Mouse (Mus musculus): Measurements from ENCODE around the gene Zfp60.

The Zfp60 gene

GRCm38 (mm10) chr7:27731281-27731883 is at the start of gene Zfp60:
Gene Zfp60 (plus strand): TSS chr7:27731389.
- peak; percentile 33 for DNase-seq (ENCODE audit: extremely low read depth, low read depth, low spot score)

DNA sequence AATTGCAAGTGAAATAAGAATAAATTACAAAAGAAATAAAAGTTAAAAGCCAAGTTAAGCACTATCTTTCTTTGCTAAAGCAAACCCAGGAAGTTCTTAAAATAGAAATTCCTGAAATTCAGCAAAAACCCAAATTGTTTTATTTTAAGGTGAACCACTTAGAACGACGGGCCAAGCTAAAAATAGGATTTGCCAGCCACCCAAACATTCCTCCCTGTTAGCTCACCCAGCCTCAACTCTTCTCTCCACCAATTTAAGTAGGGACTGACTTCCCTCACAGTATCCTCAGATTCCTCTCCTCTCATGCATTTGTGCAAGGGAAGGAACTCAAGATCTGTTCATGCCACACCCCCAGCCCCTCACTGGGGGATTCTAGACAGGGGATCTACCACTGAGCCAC is 48.0 kb upstream of the Zfp60 start:
- no peak for DNase-seq (ENCODE audit: extremely low read depth, low read depth, low spot score)

DNA sequence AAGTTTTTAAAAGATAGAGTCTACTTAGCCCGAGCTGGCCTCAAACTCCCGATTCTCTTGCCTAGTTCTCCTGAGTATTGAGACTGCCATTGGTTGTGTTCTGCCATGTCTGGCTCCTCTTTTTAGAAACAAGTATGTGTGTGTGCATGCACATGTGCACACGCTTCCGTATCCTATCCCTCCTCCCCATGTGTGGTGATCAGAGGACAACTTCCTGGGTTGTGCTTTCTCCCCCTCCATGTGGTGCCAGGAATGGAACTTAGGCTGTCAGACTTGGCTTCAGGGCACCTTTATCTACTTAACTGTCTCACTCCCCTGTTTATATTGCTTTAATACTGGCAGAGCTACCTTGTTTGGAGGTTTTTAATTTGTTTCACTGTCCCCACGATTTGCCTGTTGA is 46.0 kb upstream of the Zfp60 start:
- DNase-seq (ENCODE audit: extremely low read depth, low read depth, low spot score): no peak

DNA sequence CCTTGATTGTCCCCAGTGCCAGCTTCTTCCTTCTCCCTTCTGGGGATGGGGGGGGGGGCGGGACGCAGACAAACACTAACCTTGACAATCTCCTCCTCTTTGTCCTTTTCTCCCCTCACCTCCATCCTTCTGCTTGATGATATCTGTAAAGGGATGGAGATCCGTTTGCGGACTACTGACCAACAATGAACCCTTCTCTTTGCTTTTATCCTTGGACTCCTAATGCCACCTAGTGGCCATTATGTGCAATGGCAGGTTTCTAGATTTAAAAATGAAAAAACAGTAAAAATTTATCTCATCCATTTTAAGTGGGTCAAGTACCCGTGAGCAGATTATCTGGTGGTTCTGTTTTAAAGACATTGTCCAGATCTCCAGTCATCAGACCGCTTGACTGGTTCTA is 45.5 kb upstream of the Zfp60 start:
- no peak for DNase-seq (ENCODE audit: extremely low read depth, low read depth, low spot score)

GRCm38 (mm10) chr7:27687043-27687442 is 44.1 kb upstream of the Zfp60 start:
- DNase-seq (ENCODE audit: extremely low read depth, low read depth, low spot score): no peak

- no peak for DNase-seq (ENCODE audit: extremely low read depth, low read depth, low spot score)
These were observed 43.4 kb upstream of the Zfp60 start for GRCm38 (mm10) chr7:27687836-27688235.

GRCm38 (mm10) chr7:27688246-27688788 is 42.9 kb upstream of the Zfp60 start:
- no peak for DNase-seq (ENCODE audit: extremely low read depth, low read depth, low spot score)

GRCm38 (mm10) chr7:27688815-27689612 is 42.2 kb upstream of the Zfp60 start, which contains the start of gene Zfp607b:
Gene Zfp607b (plus strand): TSS chr7:27689340.
- DNase-seq (ENCODE audit: extremely low read depth, low read depth, low spot score): peak; percentile 95

DNA sequence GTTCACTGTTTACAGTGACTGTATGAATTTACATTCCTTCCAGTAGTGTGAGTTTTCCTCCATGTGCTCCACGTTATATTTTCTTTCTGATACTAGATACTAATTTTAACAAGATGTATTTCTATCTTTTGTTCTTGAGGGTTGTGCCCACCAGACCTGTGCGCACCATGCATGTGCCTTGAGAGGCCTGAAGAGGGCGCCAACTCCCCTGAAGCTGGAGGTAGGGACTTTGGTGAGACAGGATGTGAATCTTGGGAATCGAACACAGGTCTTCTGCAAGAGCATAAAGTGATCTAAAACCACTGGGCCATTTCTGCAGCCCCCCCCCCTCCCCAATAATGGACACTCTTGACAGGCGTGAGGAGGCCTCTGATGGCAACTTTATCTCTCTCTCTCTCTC is 40.1 kb upstream of the Zfp60 start:
- no peak for DNase-seq (ENCODE audit: extremely low read depth, low read depth, low spot score)

GRCm38 (mm10) chr7:27696711-27697110 is 34.5 kb upstream of the Zfp60 start:
- no peak for DNase-seq (ENCODE audit: extremely low read depth, low read depth, low spot score)

DNA sequence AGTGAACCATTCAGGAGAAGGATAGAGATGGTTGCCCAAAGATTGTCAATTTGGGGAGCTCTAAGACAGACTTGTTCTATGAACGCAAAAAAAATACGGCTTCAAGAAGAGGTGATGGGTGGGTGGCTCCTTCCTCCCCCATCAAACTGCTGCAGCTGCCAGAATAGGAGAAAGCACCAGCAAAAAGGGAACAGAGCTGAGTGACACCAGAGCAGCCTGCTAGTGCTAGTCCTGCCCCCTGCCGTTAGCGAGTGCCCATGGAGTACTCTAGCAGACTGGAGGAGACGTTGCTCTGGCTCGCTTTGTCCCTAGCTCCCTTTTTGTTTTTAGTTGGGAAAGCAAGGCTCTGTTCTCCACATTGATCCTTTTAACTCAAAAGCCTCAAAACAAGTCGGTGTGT is 20.8 kb upstream of the Zfp60 start:
- DNase-seq (ENCODE audit: extremely low read depth, low read depth, low spot score): no peak

DNA sequence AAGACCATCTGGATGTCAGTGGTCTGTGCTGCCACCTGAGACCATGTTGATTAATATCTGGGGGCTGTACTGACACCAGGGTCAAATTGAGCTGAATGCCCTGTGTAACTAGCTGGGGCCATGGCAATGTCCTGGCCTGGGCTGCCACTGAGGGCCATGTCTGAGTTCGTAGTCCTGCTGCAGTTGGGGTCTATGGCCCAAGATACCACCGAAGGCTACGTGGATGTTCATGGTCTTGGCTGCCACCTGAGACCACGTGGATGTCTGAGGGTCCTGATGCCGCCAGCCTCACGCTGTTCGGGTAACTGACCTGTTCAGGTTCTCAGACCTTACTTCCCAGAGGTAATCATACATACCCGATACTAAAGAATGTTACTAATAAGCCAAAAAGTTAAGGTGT is 9.2 kb upstream of the Zfp60 start:
- no peak for DNase-seq (ENCODE audit: extremely low read depth, low read depth, low spot score)

GRCm38 (mm10) chr7:27725566-27726538 is 5.3 kb upstream of the Zfp60 start:
- no peak for DNase-seq (ENCODE audit: extremely low read depth, low read depth, low spot score)

- DNase-seq (ENCODE audit: extremely low read depth, low read depth, low spot score): no peak
These were observed 3.7 kb upstream of the Zfp60 start for GRCm38 (mm10) chr7:27727471-27727870.

DNA sequence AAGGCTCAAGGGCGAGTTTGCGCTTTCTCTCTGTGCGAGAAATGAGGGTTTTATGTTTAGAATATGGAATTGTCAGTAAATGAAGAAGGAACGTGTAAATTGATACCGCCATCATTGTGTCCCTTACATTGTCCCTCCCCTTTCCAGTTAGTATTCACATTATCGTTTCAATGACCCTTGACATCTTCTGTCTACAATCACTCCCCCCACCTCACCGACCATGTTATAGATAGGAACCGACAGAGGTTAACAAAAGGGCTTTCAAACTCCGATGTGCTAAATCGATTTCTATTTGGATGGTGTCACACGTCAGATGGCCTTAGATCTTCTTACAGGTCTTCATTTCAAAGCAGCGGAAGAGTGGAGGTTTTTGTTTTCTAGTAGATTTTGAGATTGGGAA is 757 bp downstream of the Zfp60 start:
- DNase-seq (ENCODE audit: extremely low read depth, low read depth, low spot score): no peak

DNA sequence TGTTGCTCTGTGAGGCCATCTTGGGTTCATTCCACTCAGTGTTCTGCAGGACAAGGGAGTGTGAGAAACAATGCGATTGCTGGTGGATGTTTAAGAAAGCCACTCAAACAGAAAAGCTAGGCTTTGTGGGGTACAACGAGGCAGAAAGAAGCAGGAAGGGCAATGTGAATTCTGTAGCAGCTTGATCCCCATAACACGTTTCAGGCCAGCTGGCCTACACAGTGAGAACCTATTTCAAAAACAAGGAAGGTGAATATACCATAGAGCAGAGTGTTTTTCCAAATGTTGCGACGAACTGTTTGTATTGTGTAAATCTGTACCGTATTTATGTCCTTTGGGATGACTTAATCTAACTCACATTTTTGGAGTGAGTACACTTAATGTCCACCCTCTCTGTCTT is 1.3 kb downstream of the Zfp60 start:
- DNase-seq (ENCODE audit: extremely low read depth, low read depth, low spot score): no peak

GRCm38 (mm10) chr7:27735457-27735856 is 4.3 kb downstream of the Zfp60 start:
- no peak for DNase-seq (ENCODE audit: extremely low read depth, low read depth, low spot score)

DNA sequence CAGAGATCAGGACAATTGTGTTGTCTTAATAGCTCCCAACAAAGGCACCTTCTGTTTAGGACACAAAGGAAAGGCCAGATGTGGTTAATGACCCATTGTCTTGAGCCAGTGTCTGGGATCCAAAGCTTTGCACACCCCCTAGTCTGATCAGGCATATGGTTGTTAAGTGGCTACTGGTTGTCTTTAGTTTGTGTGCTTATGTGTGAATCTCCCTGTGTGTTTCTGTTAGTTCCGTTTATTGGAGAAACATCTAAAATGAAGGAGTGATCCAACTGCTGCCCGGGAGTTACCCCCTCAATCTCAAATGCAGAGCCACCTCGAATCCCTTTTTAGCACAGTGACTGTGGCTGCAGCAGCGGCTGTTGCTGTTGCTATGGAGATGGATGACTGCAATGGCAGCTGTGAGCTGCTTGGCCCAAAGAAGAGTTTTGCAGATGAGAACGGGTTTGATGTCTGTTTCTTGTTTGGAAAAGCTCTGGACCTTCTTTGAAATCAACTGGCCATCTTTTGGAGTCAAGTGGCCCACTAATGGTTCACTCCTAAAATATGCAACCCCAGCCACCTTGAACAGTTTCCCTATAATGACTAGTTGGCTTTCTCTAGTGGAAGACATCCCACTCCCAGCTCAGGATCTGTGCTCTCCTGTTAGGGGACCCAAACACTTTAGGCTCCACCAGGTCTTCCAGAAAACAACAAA is 25.3 kb downstream of the Zfp60 start:
- no peak for DNase-seq (ENCODE audit: extremely low read depth, low read depth, low spot score)

DNA sequence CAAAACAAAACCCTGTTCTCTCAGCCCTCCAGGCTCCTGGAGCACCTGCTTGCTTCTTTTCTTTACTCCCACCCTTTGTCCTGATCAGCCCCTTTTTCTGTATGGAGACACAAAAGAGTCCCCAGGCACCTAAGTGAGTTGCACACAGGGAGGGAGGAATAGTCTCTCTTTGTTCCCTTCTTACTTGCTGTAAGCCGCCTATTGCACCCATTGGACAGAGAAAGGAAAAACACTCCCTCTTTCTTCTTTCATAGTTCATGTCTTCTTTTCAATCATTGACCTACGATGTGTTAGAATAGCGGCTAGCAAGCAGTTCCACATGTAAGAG is 25.8 kb downstream of the Zfp60 start:
- DNase-seq (ENCODE audit: extremely low read depth, low read depth, low spot score): no peak

DNA sequence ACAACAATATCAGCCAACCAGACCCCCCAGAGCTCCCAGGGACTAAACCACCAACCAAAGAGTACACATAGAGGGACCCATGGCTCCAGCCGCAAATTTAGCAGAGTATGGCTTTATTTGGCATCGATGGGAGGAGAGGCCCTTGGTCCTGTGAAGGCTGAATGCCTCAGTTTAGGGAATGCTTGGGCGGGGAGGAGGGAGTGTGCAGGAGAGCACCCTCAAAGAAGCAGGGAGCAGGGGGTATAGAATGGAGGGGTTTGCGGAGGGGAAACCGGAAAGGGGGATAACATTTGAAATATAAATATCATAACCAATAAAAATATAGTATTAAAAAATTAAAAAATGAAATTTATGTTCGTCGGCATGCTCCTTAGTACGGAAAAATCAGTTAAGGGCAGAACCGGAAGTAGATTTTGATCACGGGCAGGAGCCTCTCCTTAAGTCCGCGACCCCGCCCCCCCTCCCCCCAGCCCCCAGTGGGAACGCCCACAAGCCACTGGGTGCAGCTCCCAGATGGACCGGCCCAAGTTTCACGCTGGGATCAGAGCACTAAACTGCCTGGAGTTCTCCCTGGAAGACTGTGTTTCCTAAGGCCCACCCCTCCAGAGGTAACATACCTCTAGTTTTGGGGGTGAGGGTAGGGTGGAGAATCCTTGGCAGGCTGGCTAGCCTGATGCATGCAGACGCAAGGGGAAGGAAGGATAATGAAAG is 34.1 kb downstream of the Zfp60 start:
- no peak for DNase-seq (ENCODE audit: extremely low read depth, low read depth, low spot score)

Data from fat pad, adult 2 months (tissue).